Mouse (Mus musculus): Measurements from ENCODE around the gene Llgl2.

GRCm38 (mm10) chr11:115796898-115797297 is 27.0 kb upstream of the Llgl2 start:
- no peak for TF ChIP-seq POLR2A (IDR thresholded peaks at IDR 0.05; ENCODE audit: extremely low read depth, insufficient read depth, low read length)
- TF ChIP-seq CTCF (IDR thresholded peaks at IDR 0.05; ENCODE audit: extremely low read depth, insufficient read depth, low read length): no peak

All from cortical plate, adult 2 months (tissue).